Mouse (Mus musculus): ENCODE results near the gene Pla2g4d. TPM values are rescaled to one million over a fixed set of nuclear protein-coding genes. Genes with fewer than 3 reads are reported as not detected.
A peak's percentile ranks its signal among the peaks of the same experiment; 100 is the strongest.

Pla2g4d gene
- total and polyA plus RNA-seq, 3 experiments: not detected

GRCm38 (mm10) chr2:120262876-120263275 lies 26.1 kb downstream of the Pla2g4d start:
- Histone ChIP-seq H3K4me3 (replicated peaks in 1 of 3; ENCODE audit: low read depth in 2 of 3, low read length in 2 of 3, poor library complexity in 1 of 3) (no peak overlapping the region), H3K9me3 (replicated peaks; ENCODE audit: low read length) (peaks cover 7% of the 10 kb centered on the region), H3K27me3 (replicated peaks) (no peaks in the 10 kb centered on the region), H3K36me3 (replicated peaks in 1 of 2; ENCODE audit: control insufficient read depth in 1 of 2, insufficient read depth in 1 of 2, low read length in 1 of 2) (no peaks in the 10 kb centered on the region), H3K4me1 (ENCODE audit: control insufficient read depth in 1 of 2, insufficient read depth in 2 of 2) (peaks cover 5 to 15% of the 10 kb centered on the region in 2 experiments; a peak in 3 of 4 replicates), H3K79me2 (replicated peaks; ENCODE audit: control insufficient read depth, extremely low read depth, insufficient read depth, poor library complexity, severe bottlenecking) (no peaks in the 10 kb centered on the region), H3K27ac (ENCODE audit: insufficient read depth, low read depth) (no peak overlapping the region), H3K9ac (ENCODE audit: insufficient read depth, low read depth) (no peak overlapping the region), H3K4me2 (ENCODE audit: insufficient read depth, low read depth, poor library complexity, severe bottlenecking) (no peak overlapping the region)
- dilution Hi-C loops (cut with MboI; ENCODE audit: extremely low pct_ligation_motif_present, extremely low pct_unique_long_range_greater_than_20kb, low sequenced_read_pairs): no loop called here
- in situ Hi-C loops (cut with MboI; ENCODE audit: low pct_ligation_motif_present, low pct_unique_long_range_greater_than_20kb, low sequenced_read_pairs): no loop called here
- DNase-seq (ENCODE audit: extremely low read depth): no peak
- TF ChIP-seq RCOR1 (conservative IDR thresholded peaks at IDR 0.05; ENCODE audit: low read depth, low read length) (no peak), TBP (conservative IDR thresholded peaks at IDR 0.05; ENCODE audit: low read depth, low read length) (no peak), MXI1 (IDR thresholded peaks at IDR 0.05; ENCODE audit: low read depth, low read length) (no peak), UBTF (IDR thresholded peaks at IDR 0.05; ENCODE audit: low read depth, low read length) (no peak), E2F4 (IDR thresholded peaks at IDR 0.05; ENCODE audit: insufficient replicate concordance, low read depth, low read length) (no peak), MAX (IDR thresholded peaks at IDR 0.05; ENCODE audit: low read length) (no peak), SMC3 (IDR thresholded peaks at IDR 0.05; ENCODE audit: low read depth, low read length) (no peak), USF2 (conservative IDR thresholded peaks at IDR 0.05; ENCODE audit: low read depth, low read length) (no peak), POLR2A (IDR thresholded peaks at IDR 0.05; ENCODE audit: low read depth, low read length) (no peak), KAT2A (IDR thresholded peaks at IDR 0.05; ENCODE audit: insufficient replicate concordance, low read length) (no peak), JUND (conservative IDR thresholded peaks at IDR 0.05; ENCODE audit: low read depth, low read length) (no peak), HCFC1 (IDR thresholded peaks at IDR 0.05; ENCODE audit: low read depth, low read length) (no peak)

DNA sequence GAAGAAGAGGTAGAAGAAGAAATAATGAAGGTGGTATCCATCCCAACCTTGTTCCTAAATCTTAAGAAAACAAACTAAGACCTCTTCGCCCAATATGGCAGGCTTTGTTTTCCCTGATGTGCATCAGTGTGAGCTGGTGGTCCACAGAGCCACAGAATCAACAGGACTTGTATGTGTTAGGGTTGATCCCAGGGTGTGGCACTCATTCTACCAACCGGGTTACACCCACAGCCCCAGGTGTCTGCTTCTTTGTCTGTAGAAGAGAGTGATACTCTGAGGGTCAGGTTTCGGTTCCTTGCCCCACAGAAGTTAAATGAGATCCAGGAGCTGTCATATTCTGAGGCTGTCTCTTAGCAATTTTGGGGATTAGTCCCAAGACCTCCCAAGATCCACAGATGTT lies 27.7 kb downstream of the Pla2g4d start:
- peak; percentile 39 for DNase-seq (ENCODE audit: extremely low read depth)
- in situ Hi-C loops (cut with MboI; ENCODE audit: low pct_ligation_motif_present, low pct_unique_long_range_greater_than_20kb, low sequenced_read_pairs) (no loop called here), dilution Hi-C loops (cut with MboI; ENCODE audit: extremely low pct_ligation_motif_present, extremely low pct_unique_long_range_greater_than_20kb, low sequenced_read_pairs) (no loop called here)
- Histone ChIP-seq H3K36me3 (replicated peaks in 1 of 2; ENCODE audit: control insufficient read depth in 1 of 2, insufficient read depth in 1 of 2, low read length in 1 of 2) (no peaks in the 10 kb centered on the region), H3K27me3 (replicated peaks) (no peaks in the 10 kb centered on the region), H3K9ac (ENCODE audit: insufficient read depth, low read depth) (no peak overlapping the region), H3K4me3 (replicated peaks in 1 of 3; ENCODE audit: low read depth in 2 of 3, low read length in 2 of 3, poor library complexity in 1 of 3) (no peak overlapping the region), H3K9me3 (replicated peaks; ENCODE audit: low read length) (peaks cover 4% of the 10 kb centered on the region), H3K4me2 (ENCODE audit: insufficient read depth, low read depth, poor library complexity, severe bottlenecking) (no peak overlapping the region), H3K27ac (ENCODE audit: insufficient read depth, low read depth) (no peak overlapping the region), H3K79me2 (replicated peaks; ENCODE audit: control insufficient read depth, extremely low read depth, insufficient read depth, poor library complexity, severe bottlenecking) (no peaks in the 10 kb centered on the region), H3K4me1 (ENCODE audit: control insufficient read depth in 1 of 2, insufficient read depth in 2 of 2) (peaks cover 5 to 15% of the 10 kb centered on the region in 2 experiments; a peak in 3 of 4 replicates)
- no peak for TF ChIP-seq MEF2A (IDR thresholded peaks at IDR 0.05; ENCODE audit: borderline replicate concordance, low read depth, low read length)
- TF ChIP-seq MXI1 (IDR thresholded peaks at IDR 0.05; ENCODE audit: low read depth, low read length): no peak
- TF ChIP-seq MAZ (IDR thresholded peaks at IDR 0.05; ENCODE audit: low read depth, low read length): no peak
- TF ChIP-seq ZC3H11A (IDR thresholded peaks at IDR 0.05; ENCODE audit: low read depth, low read length): no peak
- peak; percentile 44; the same call in 1 of the 2 replicates for TF ChIP-seq IRF4 (IDR thresholded peaks at IDR 0.05; ENCODE audit: low read depth, low read length)
- TF ChIP-seq ZKSCAN1 (IDR thresholded peaks at IDR 0.05; ENCODE audit: borderline replicate concordance, low read depth, low read length): no peak
- TF ChIP-seq USF1 (IDR thresholded peaks at IDR 0.05; ENCODE audit: low read depth, low read length): no peak
- TF ChIP-seq JUND (conservative IDR thresholded peaks at IDR 0.05; ENCODE audit: low read depth, low read length): no peak
- no peak for TF ChIP-seq ETS1 (conservative IDR thresholded peaks at IDR 0.05; ENCODE audit: low read depth, low read length)
- TF ChIP-seq EP300 (IDR thresholded peaks at IDR 0.05; ENCODE audit: low read length): 0 out of 2 replicates have a peak, but pooled peaks have one; percentile 10
- no peak for TF ChIP-seq CHD1 (IDR thresholded peaks at IDR 0.05; ENCODE audit: low read depth, low read length)
- TF ChIP-seq NRF1 (IDR thresholded peaks at IDR 0.05; ENCODE audit: low read depth, low read length): no peak
- TF ChIP-seq UBTF (IDR thresholded peaks at IDR 0.05; ENCODE audit: low read depth, low read length): no peak
- TF ChIP-seq PAX5 (IDR thresholded peaks at IDR 0.05; ENCODE audit: low read length): no peak
- TF ChIP-seq RAD21 (IDR thresholded peaks at IDR 0.05; ENCODE audit: low read depth, low read length): no peak
- no peak for TF ChIP-seq JUN (IDR thresholded peaks at IDR 0.05; ENCODE audit: insufficient read depth, low read depth, low read length)

Measured in CH12.LX (cell line).